ENCODE assay signal across 12 mouse cellular contexts in the genomic region with DNA sequence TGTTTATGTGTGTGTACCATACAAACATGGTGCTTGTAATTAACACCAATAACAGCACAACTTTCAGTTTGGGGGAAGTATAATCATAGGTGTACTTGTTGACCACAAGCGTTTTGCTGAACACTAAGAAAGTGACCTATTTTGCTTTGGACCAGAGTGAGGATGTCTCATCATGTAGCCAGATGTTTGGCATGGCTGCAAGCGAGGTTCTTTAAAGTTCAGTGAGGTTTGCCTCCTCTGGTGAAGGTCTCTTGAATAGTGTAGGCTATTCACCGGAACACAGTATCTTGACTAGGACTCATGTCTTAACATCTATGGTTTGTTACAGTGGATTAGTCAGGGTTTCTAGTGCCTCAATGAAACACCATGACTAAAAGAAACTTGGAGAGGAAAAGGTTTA.
"Had no signal": no experiment of that assay in that cellular context is flagged by ENCODE, and none has a peak within 500 bp of the region (broad histone marks: within the 10 kb centered on the region; RNA-seq: fewer than 3 reads in every experiment).

No protein-coding gene starts in this region.

- H3K4me1 ChIP-seq: liver, embryonic 12.5 days; midbrain, embryonic 15.5 days had no signal

- ATAC-seq: liver, embryonic 12.5 days; midbrain, embryonic 15.5 days had no signal

- H3K36me3 ChIP-seq: liver, embryonic 12.5 days; midbrain, embryonic 15.5 days had no signal

- H3K4me2 ChIP-seq: liver, embryonic 12.5 days; lung, embryonic 14.5 days; midbrain, embryonic 11.5 days; midbrain, embryonic 15.5 days had no signal

- H3K27ac ChIP-seq: liver, embryonic 12.5 days; midbrain, embryonic 15.5 days; stomach, postnatal 0 days had no signal

- H3K9me3 ChIP-seq: liver, embryonic 12.5 days; midbrain, embryonic 15.5 days had no signal

- DNase-seq: kidney, postnatal 14 days; left cerebral cortex, postnatal 4 days; lung, embryonic 14.5 days; lung, postnatal 10 days; lung, postnatal 4 days; right cerebral cortex, adult 18-20 months; right cerebral cortex, postnatal 25 days; thymus, postnatal 4 days had no signal

- H3K4me3 ChIP-seq: liver, embryonic 12.5 days; midbrain, embryonic 15.5 days had no signal

- H3K9ac ChIP-seq: liver, embryonic 12.5 days; lung, embryonic 14.5 days; midbrain, embryonic 15.5 days had no signal

- H3K27me3 ChIP-seq: liver, embryonic 12.5 days; midbrain, embryonic 15.5 days had no signal
